Mouse (Mus musculus) heart, embryonic 14.5 days (tissue): ENCODE results near the gene Dusp27. TPM values are rescaled to one million over a fixed set of nuclear protein-coding genes. Genes with fewer than 3 reads are reported as not detected.
"Not testable (repeated sequence)": the region's sequence is repeated elsewhere in the genome, so short reads cannot be mapped to it uniquely, and the experiment has no call there.

Experiments
- ATAC-seq: fragments of 200-750 bp; cut with Nextera tagmentation; 2 replicates; pipeline ENCODE4 v1.8.0; 2017; ENCODE audit warnings: low read depth, moderate TSS enrichment; ENCODE audit not compliant: insufficient number of reproducible peaks, insufficient read depth, low FRiP score
- H3K27ac ChIP-seq, 2 experiments: fragments of 200-500 bp in 1 of 2; fragments of 300-500 bp in 1 of 2; sonication (generic) in 1 of 2; replicated peaks in 1 of 2; 2 replicates each; pipeline ENCODE4 v1.5.1; 2012 to 2014; ENCODE audit warnings: low read depth in 2 of 2, low read length in 2 of 2, control low read depth in 1 of 2, mild to moderate bottlenecking in 1 of 2, mixed read lengths in 1 of 2; ENCODE audit not compliant: control insufficient read depth in 1 of 2, insufficient read depth in 1 of 2
- H3K27me3 ChIP-seq: fragments of 300-500 bp; sonication (generic); 2 replicates; pipeline ENCODE4 v1.6.1; 2014; ENCODE audit warnings: mild to moderate bottlenecking, low read length, control low read depth; ENCODE audit not compliant: control insufficient read depth, insufficient read depth
- H3K36me3 ChIP-seq: fragments of 300-500 bp; sonication (generic); 2 replicates; pipeline ENCODE4 v1.6.1; 2014; ENCODE audit warnings: mild to moderate bottlenecking, control low read depth, low read length, mixed read lengths; ENCODE audit not compliant: control insufficient read depth, insufficient read depth
- H3K4me1 ChIP-seq, 2 experiments: fragments of 200-500 bp in 1 of 2; fragments of 300-500 bp in 1 of 2; sonication (generic) in 1 of 2; 2 replicates each; pipeline ENCODE4 v1.6.1; 2012 to 2014; ENCODE audit warnings: low read length in 2 of 2, control low read depth in 1 of 2, mixed read lengths in 1 of 2; ENCODE audit not compliant: control insufficient read depth in 2 of 2, insufficient read depth in 2 of 2
- H3K4me2 ChIP-seq: fragments of 300-500 bp; sonication (generic); 2 replicates; pipeline ENCODE4 v1.6.1; 2014; ENCODE audit warnings: mild to moderate bottlenecking, low read length
- H3K4me3 ChIP-seq, 2 experiments: fragments of 200-500 bp in 1 of 2; fragments of 300-500 bp in 1 of 2; sonication (generic) in 1 of 2; 2 replicates each; pipeline ENCODE4 v1.5.1; 2012 to 2014; ENCODE audit warnings: low read length in 2 of 2, mild to moderate bottlenecking in 2 of 2, control low read depth in 1 of 2, low read depth in 1 of 2, moderate library complexity in 1 of 2; ENCODE audit not compliant: control insufficient read depth in 1 of 2, insufficient read depth in 1 of 2
- H3K9ac ChIP-seq: fragments of 300-500 bp; sonication (generic); 2 replicates; pipeline ENCODE4 v1.6.1; 2014; ENCODE audit warnings: mild to moderate bottlenecking, low read length
- H3K9me3 ChIP-seq: fragments of 300-500 bp; sonication (generic); 2 replicates; pipeline ENCODE4 v1.6.1; 2016; ENCODE audit warnings: low read length, control low read depth; ENCODE audit not compliant: control insufficient read depth
- WGBS: fragments of 180-500 bp; shearing (Covaris S2); extraction: QIAGEN DNeasy Blood & Tissue Kit; methylation state at CpG from one replicate; pipeline ENCODE4 v1.1.7; 2014; 5-methylcytosine and 5-hydroxymethylcytosine counted together
- polyA plus RNA-seq: library from polyadenylated mRNA; unstranded; fragments of >200 nt; fragmentation: Nextera tagmentation; extraction: Ambion mirVana; gene quantifications from 2 replicates; pipeline ENCODE4 v1.2.1, GENCODE M21; 2014

Dusp27 gene
- polyA plus RNA-seq, 1 experiment from 2014 or later: 41.1 TPM

GRCm38 (mm10) chr1:166141868-166142267, 14.1 kb upstream of the Dusp27 start:
- WGBS: 88% methylated on average over 8 of the region's 9 CpGs
- not testable (repeated sequence) for H3K4me2 ChIP-seq, H3K9me3 ChIP-seq, H3K27ac ChIP-seq, ATAC-seq, H3K4me3 ChIP-seq, H3K27me3 ChIP-seq, H3K36me3 ChIP-seq, H3K9ac ChIP-seq
- peaks cover 15 to 16% of the 10 kb centered on the region in 2 experiments for H3K4me1 ChIP-seq

DNA sequence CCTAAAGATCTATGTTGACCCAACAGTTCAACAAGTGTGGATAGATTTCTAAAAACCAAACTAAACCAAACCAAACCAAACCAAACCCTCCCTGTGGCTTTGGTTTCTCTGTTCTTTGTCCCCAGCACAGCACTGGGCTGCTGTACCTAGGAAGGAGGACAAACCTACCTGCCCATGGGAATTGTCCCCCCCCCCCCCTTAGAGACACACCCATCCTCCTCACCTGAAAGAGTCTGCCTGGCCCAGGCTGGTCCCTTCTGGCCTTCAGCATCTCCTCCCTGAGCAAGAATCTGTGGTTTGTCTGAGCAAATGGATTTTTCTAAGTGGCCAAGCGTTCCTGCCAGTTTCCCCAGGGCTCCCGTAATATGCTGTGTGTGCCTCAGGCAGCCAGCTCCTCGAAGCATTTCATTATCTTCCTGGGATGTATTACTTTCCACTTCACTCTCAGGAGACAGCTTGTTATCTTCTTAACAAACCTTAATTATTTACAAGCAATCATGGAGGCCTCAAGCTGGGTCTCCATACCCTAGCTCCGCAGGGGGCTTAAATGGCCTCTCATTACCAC, 12.0 kb upstream of the Dusp27 start:
- Histone ChIP-seq H3K27ac (no peak overlapping the region), H3K4me2 (no peak overlapping the region), H3K27me3 (no peaks in the 10 kb centered on the region), H3K9me3 (no peaks in the 10 kb centered on the region), H3K4me3 (no peak overlapping the region), H3K4me1 (peaks cover 16% of the 10 kb centered on the region in 2 experiments), H3K36me3 (no peaks in the 10 kb centered on the region), H3K9ac (no peak overlapping the region)
- ATAC-seq: no peak
- 71% methylated on average over 4 of the region's 4 CpGs for whole genome bisulfite sequencing

DNA sequence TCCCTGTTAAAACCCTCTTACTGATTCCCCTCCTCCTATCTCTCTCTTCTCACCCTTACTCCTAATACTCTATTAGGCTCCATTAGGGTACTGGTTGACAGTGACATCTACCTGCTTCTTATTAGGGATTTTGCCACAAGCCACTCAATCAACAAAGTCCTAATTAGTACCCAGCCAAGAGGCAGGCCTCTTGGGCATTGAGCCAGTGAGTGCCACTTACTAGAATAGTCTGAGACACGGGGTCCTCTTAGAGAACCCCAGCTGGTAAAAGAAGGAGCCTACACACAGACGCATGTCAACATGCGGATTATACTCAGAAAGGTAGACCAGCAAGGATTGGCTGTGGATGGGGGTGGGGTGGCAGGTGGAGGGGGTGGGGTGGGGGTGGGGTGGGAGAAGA, 11.4 kb upstream of the Dusp27 start:
- H3K36me3 ChIP-seq: no peaks in the 10 kb centered on the region
- 84% methylated on average over 3 of the region's 3 CpGs for WGBS

DNA sequence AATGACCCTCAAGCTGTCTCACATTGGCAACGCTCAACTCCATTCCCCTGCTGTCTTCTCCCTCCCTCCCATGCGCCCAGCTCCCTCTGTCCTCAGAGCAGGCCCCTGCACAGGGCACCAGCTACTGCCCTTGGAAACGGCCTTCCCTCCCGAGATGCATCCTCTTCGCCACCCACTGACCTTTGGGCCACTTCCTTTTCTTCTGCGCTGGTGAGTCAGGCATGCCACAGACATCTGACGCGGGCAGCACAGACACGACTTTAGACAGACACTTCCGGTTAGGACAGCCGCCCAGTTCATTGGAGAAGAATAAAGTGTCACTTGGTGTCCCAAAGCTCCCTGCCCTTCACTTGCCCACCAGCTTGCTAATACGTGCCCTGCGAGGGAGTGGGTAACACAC, 10.4 kb upstream of the Dusp27 start:
- ATAC-seq: no peak; the same call in 1 of the 2 replicates
- WGBS: 32% methylated on average over 13 of the region's 13 CpGs
- Histone ChIP-seq H3K27ac (peak overlapping the region; percentile 10 to 38; a peak in 1 of 4 replicates), H3K9ac (peak overlapping the region; percentile 41; the same call in 1 of the 2 replicates), H3K4me1 (peaks cover 16 to 18% of the 10 kb centered on the region in 2 experiments), H3K4me3 (no peak overlapping the region), H3K9me3 (no peaks in the 10 kb centered on the region), H3K36me3 (no peaks in the 10 kb centered on the region), H3K4me2 (peak overlapping the region; percentile 12), H3K27me3 (no peaks in the 10 kb centered on the region)

More for the DNA sequence above, 11.4 kb upstream of the Dusp27 start:
- no peak for ATAC-seq
- Histone ChIP-seq H3K4me2 (no peak overlapping the region), H3K27ac (no peak overlapping the region), H3K9me3 (no peaks in the 10 kb centered on the region), H3K4me3 (no peak overlapping the region), H3K4me1 (peaks cover 16% of the 10 kb centered on the region in 2 experiments), H3K9ac (no peak overlapping the region), H3K27me3 (no peaks in the 10 kb centered on the region)

GRCm38 (mm10) chr1:166137244-166137938, 9.7 kb upstream of the Dusp27 start:
- peak overlapping the region; percentile 10 to 38; a peak in 2 of 4 replicates for H3K27ac ChIP-seq
- no peaks in the 10 kb centered on the region for H3K9me3 ChIP-seq
- no peak; the same call in 1 of the 2 replicates for ATAC-seq
- H3K4me1 ChIP-seq: peaks cover 19 to 20% of the 10 kb centered on the region in 2 experiments
- no peak overlapping the region for H3K4me3 ChIP-seq
- no peak overlapping the region; the same call in 1 of the 2 replicates for H3K9ac ChIP-seq
- 43% methylated on average over 6 of the region's 7 CpGs for WGBS
- H3K4me2 ChIP-seq: peak overlapping the region; percentile 12; the same call in 1 of the 2 replicates
- no peaks in the 10 kb centered on the region for H3K36me3 ChIP-seq
- no peaks in the 10 kb centered on the region for H3K27me3 ChIP-seq

DNA sequence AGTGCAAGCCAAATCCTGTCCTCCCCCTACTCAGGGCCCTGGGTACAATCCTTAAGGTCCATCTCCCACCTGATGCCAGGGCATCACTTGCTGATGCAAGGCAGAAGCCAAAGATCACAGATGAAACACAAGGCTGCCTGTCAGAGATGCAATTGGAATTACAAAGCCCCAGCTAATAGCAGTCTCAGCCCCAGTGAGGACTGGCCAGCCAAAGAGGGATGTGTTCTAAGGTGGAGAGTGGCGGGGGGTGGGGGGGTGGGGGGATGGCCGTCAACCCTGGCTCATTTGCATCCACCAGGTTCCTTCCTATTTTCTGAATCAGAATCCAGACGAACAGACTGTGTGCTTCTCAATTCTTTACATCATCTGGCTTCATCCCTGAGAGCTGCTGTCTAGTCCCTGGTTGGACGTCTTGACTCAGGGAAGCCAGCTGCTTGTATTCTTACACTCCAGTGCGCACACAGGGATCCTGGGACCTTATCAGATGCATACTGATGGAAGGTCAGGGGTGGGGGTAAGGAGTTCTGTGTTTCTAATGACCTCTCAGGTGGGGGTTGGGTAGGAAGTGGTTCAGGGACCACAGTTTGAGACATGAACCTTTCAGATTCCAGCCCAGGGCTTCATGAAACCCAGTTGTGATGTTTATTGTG, 7.5 kb upstream of the Dusp27 start:
- ATAC-seq: no peak
- no peak overlapping the region for H3K4me2 ChIP-seq
- WGBS: 52% methylated on average over 5 of the region's 5 CpGs
- H3K9ac ChIP-seq: no peak overlapping the region
- no peak overlapping the region for H3K4me3 ChIP-seq
- H3K4me1 ChIP-seq: peaks cover 35 to 41% of the 10 kb centered on the region in 2 experiments
- no peaks in the 10 kb centered on the region for H3K36me3 ChIP-seq
- no peak overlapping the region for H3K27ac ChIP-seq
- H3K9me3 ChIP-seq: no peaks in the 10 kb centered on the region
- no peaks in the 10 kb centered on the region for H3K27me3 ChIP-seq

GRCm38 (mm10) chr1:166132367-166132766, 4.6 kb upstream of the Dusp27 start:
- no peaks in the 10 kb centered on the region for H3K9me3 ChIP-seq
- WGBS: 25% methylated on average over 4 of the region's 4 CpGs
- peak overlapping the region; percentile 38; the same call in 1 of the 2 replicates for H3K9ac ChIP-seq
- H3K27me3 ChIP-seq: no peaks in the 10 kb centered on the region
- no peak overlapping the region for H3K27ac ChIP-seq
- H3K36me3 ChIP-seq: no peaks in the 10 kb centered on the region
- no peak for ATAC-seq
- no peak overlapping the region for H3K4me2 ChIP-seq
- no peak overlapping the region for H3K4me3 ChIP-seq
- H3K4me1 ChIP-seq: peaks cover 39 to 43% of the 10 kb centered on the region in 2 experiments
